Mouse (Mus musculus) layer of hippocampus, adult 18-20 months (tissue): ENCODE measurements around the gene Gps1. TPM values are rescaled to one million over a fixed set of nuclear protein-coding genes. Genes with fewer than 3 reads are reported as not detected.
"Not testable (repeated sequence)": the region's sequence is repeated elsewhere in the genome, so short reads cannot be mapped to it uniquely, and the experiment has no call there.

Source experiments
- DNase-seq, 2 experiments: peaks; one replicate each; pipeline ENCODE4 v3.0.0; 2022; ENCODE audit warnings: low spot score in 2 of 2
- total RNA-seq, 2 experiments: library from RNA; stranded (reverse); gene quantifications; 2 replicates each; pipeline ENCODE4 v1.2.3; 2021

Gps1 gene
- total RNA-seq, 2 experiments from 2014 or later: 152 to 154 TPM

- no peak for DNase-seq
Observed at GRCm38 (mm10) chr11:120821076-120821922, 37.2 kb downstream of the Gps1 start.

GRCm38 (mm10) chr11:120822321-120822720 lies 38.2 kb downstream of the Gps1 start:
- no peak for DNase-seq

DNA sequence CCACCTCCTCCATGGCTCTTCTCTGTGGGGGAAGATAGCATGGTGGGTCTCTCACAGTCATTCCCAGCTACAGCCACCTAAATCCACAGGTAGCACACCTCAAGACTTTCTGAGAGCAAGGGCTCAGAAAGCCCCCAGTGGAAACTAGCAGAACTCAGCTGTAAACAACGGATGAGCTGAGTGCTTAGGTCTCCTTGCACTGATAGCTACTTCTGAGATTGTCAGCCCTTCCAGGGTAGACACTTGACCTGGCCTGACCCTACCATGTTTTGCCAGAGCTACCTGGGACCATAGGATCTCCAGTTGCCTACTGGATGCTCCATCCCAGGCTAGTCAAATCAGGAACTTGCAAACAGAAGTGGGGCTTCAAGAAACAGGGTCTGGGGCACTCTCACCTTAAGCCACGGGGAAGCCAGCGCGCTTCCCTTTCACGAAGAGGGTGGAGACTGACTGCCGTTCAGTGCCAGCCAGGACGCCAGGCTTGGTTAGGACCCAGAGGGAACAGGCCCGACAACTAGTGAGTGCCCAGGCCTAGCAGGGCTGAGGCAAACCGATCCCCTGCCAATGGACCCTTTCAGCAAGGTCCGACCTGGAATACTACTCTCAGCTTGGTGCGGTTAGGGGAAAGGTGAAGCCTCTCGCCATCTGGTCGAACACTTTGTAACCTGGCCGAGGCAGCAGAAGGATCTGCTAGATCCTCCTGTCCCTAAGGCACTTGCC lies 38.9 kb downstream of the Gps1 start:
- peak in 1 of 2 experiments; percentile 42 for DNase-seq

DNA sequence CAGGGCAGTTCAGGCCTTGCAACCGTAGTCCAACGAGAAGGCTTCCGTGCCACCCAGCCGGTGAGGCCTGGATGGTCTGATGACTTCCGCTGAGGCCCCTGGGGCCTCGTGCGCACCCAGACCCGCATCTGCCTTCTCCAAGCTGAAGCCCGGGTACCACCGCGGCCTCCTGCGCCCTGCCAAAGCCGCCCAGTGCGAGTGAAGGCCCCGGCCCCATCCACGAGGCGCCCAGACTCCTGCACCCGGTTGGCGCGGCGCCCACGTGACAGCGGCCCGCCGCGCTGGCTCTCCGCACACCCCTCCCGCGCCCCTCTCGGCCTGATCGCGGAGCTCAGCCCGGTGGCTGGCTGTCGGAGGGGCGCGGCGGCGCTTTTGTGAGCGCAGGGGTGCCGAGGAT lies 39.5 kb downstream of the Gps1 start:
- no peak for DNase-seq

DNA sequence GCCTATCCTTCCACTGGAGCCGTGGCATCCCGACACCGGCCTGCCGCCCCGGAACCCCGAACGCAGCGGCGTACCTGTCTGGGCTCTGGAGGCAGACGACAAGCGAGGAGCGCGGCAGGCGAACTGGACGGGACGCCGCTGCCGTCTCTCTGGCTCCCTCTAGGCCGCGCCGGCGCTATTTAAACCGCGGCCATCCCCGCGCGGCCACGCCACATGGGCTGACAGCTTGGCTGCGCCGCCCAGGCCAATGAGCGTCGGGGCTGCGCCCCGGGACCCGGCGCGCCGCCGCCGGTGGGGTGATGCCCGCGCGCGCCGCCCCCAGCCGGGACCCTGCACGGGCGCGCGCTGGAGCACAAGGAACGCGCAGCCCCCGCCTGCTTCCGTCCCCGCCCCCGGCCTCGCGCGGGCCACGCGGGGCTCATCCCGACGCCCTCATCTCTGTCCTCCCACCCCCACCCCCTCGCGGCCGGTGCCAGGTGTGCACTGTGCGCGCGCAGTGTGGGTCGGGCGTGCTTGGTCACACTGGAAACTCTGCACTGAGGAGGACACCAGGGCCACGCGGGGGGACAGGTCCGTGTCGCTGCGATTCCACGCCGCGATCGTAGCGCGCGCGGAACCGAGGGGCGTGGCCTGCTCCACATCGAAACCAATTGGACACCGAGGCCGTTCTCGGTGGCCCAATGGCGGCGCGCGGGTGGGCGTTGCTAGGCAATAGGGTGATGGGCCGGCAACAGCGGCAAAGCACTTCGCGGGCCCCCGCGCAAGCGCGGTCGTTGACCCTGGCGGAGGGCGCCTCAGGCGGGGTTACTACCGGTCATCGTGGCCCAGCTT lies 40.1 kb downstream of the Gps1 start, which contains the start of gene Fasn:
Gene Fasn (minus strand): TSS at position 592 of the 831 bp plus-strand sequence.
- DNase-seq: peak; percentile 96 to 98

GRCm38 (mm10) chr11:120824787-120825288 lies 40.8 kb downstream of the Gps1 start:
- no peak for DNase-seq

- no peak for DNase-seq
Observed at GRCm38 (mm10) chr11:120825289-120825863, 41.3 kb downstream of the Gps1 start.

- no peak for DNase-seq
Observed at GRCm38 (mm10) chr11:120826016-120826953, 42.2 kb downstream of the Gps1 start.

DNA sequence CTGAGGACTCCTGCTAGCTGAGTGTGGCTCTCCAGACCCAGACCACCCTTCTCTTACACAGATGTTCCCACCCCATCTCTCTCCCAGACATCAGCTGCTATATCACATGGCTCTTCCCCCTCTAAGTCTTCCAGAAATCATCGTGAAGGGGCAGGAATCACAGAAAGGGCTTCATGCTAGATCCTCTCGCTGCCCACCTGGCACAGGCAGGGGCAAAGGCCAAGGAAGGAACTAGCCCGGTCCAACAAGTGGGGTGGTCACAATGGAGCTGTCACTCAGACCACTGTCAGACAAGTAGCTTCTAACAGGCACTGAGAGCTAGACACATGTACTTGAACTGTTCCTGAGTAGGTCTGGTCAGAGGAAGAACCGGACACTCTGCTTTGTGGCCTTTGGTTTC lies 44.3 kb downstream of the Gps1 start:
- no peak for DNase-seq

GRCm38 (mm10) chr11:120829757-120830532 lies 45.9 kb downstream of the Gps1 start:
- DNase-seq: no peak

DNA sequence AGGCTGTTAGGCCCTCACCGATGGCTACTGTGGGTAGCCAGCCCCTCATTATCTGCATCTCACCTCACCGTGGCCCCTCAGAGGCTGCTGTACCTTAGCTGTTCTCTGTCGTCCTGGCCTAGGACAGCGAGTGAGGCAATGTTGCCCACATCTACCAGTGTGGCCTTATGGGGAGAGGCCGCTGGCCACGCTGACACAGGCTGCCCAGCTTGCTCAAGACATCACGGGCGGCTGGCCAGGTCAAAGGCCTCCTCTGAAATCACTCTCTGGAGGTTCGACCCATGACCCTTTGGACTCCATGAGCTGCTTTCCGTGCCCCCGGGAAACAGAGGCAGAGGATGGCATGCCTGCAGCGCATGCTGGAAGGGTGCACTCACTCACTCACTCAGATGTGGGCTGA lies 46.6 kb downstream of the Gps1 start:
- DNase-seq: no peak

DNA sequence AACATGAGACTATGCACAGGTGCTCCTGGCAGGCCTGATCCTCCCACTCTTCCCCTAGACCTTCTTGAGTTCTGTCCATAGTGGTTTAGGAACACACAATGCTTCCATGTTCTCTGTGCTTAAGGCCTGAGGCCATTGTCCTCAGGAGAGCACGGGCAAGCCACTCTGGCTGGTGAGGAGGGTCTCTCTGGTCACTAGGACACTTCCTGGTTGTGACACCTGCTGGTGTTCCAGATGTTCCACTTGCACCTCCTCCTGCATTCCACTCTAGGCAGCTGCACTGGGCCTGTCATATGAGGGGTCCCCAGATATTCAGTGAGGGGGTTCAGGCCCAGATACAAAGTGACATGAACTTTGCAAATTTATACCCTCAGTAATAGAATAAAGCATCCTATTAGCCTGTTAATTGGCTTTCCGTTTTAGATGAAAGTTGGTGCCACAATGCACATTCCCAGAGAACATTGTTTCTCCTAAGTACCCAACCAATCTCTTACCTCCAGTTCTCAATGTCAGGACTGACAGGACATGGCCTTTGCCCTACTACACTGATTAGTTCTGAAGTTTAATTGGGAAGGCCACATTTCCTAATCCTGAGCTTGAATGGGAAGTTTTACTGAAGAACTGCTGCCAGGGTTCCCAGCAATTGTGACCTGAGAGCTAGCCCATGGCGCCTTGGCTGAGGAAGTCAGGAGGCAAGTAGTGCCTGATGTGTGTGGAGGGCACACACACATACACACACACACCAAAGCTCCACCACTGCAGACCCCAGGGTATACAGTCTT lies 47.8 kb downstream of the Gps1 start:
- DNase-seq: no peak

DNA sequence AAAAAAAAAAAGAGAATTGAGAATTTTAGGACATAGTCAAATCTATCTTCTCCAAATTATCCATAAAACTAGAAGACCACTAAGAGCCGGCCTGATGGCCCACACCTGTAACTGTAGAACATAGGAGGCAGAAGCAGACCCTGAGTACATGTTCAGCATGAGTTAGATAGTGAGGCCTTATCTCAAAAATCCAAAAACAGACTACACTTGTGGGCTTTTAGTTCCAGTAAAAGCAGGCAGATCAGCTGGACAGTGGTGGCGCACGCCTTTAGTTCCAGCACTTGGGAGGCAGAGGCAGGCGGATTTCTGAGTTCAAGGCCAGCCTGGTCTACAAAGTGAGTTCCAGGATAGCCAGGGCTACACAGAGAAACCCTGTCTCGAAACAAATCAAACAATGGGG lies 48.9 kb downstream of the Gps1 start:
- DNase-seq: not testable (repeated sequence)

DNA sequence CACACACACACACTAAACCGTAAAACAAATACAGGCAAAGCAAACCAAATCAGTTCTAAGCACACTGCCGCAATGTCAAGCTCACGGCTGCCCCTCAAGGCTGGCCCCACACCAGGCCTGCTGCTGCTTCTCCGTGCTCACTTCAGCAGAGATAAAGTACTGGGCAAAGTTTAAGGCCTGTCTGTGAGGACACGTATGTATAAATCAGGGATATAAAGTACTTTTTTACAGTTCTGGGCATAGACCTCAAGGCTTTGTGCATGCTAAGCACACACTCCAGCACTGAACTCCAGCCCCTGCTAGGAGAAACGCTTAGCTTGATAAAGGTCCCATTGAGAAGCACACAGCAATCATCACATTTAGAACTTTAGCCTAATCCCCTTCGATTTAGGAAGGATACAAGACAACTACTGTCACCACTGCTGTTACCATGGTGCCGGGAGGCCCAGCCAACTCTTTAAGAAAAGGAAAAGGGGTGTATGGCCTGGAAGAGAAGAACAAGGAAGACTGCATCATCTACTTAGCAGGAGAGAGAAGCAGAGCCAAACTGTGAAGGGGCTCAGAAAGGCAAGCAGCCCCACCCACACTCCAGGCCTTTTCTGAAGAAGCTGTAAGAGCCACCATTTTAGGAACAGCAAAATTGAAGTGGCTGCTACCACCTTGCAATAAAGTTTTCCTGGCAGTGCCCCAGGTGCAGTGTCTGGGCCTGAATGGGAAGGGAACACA lies 49.6 kb downstream of the Gps1 start:
- DNase-seq: no peak
